Mouse (Mus musculus) embryo, embryonic 11 days (tissue): ENCODE measurements around the gene Olfr39.
"Not testable (repeated sequence)": the region's sequence is repeated elsewhere in the genome, so short reads cannot be mapped to it uniquely, and the experiment has no call there.

Experiments used
- DNase-seq: peaks from one replicate; pipeline ENCODE4 v3.0.0-alpha.2; 2015

Gene Olfr39

GRCm38 (mm10) chr9:20282051-20282450, at the start of gene Olfr39:
Olfr39 (plus strand) TSS chr9:20282351.
- no peak for DNase-seq

- no peak for DNase-seq
Measured at GRCm38 (mm10) chr9:20236819-20237218, 45.3 kb upstream of the Olfr39 start, which contains the start of gene Olfr872. Olfr872 (plus strand) TSS chr9:20237119.

- no peak for DNase-seq
Measured at GRCm38 (mm10) chr9:20237378-20237777, 44.8 kb upstream of the Olfr39 start.

- DNase-seq = not testable (repeated sequence)
Measured at GRCm38 (mm10) chr9:20295562-20295961, 13.4 kb downstream of the Olfr39 start.

- DNase-seq = no peak
Measured at GRCm38 (mm10) chr9:20298232-20298631, 16.1 kb downstream of the Olfr39 start, which contains the start of gene Olfr873. Olfr873 (plus strand) TSS chr9:20298532.

- DNase-seq = no peak
Measured at GRCm38 (mm10) chr9:20335994-20336393, 53.8 kb downstream of the Olfr39 start, which contains the start of gene Olfr18. Olfr18 (minus strand) TSS chr9:20336094.
